Mouse (Mus musculus) stomach, embryonic 16.5 days (tissue): Measurements from ENCODE around the gene Rnf186. TPM values are rescaled to one million over a fixed set of nuclear protein-coding genes. Genes with fewer than 3 reads are reported as not detected.

Experiments
- ATAC-seq: fragments of 200-750 bp; cut with Nextera tagmentation; 2 replicates; pipeline ENCODE4 v1.8.0; 2017; ENCODE audit warnings: moderate number of reproducible peaks, moderate TSS enrichment; ENCODE audit not compliant: insufficient read depth, low FRiP score
- H3K27ac ChIP-seq: fragments of 300-500 bp; sonication (generic); 2 replicates; pipeline ENCODE4 v1.5.1; 2014; ENCODE audit warnings: low read length
- H3K27me3 ChIP-seq: fragments of 300-500 bp; sonication (generic); 2 replicates; pipeline ENCODE4 v1.6.1; 2014; ENCODE audit warnings: low read length, control low read depth, mixed read lengths; ENCODE audit not compliant: control insufficient read depth, insufficient read depth
- H3K36me3 ChIP-seq: fragments of 300-500 bp; sonication (generic); 2 replicates; pipeline ENCODE4 v1.6.1; 2014; ENCODE audit warnings: low read length; ENCODE audit not compliant: control insufficient read depth, insufficient read depth
- H3K4me1 ChIP-seq: fragments of 300-500 bp; sonication (generic); 2 replicates; pipeline ENCODE4 v1.6.1; 2014; ENCODE audit warnings: low read length, control low read depth, mixed read lengths; ENCODE audit not compliant: control insufficient read depth, insufficient read depth
- H3K4me2 ChIP-seq: fragments of 300-500 bp; sonication (generic); 2 replicates; pipeline ENCODE4 v1.6.1; 2014; ENCODE audit warnings: low read depth, low read length, mixed read lengths
- H3K4me3 ChIP-seq: fragments of 300-500 bp; sonication (generic); replicated peaks from 2 replicates; pipeline ENCODE4 v1.5.1; 2014; ENCODE audit warnings: mild to moderate bottlenecking, low read length
- H3K9ac ChIP-seq: fragments of 300-500 bp; sonication (generic); 2 replicates; pipeline ENCODE4 v1.6.1; 2014; ENCODE audit warnings: low read length
- H3K9me3 ChIP-seq: fragments of 300-500 bp; sonication (generic); replicated peaks from 2 replicates; pipeline ENCODE4 v1.6.1; 2016; ENCODE audit warnings: low read length, control low read depth; ENCODE audit not compliant: control insufficient read depth
- WGBS: fragments of 180-500 bp; shearing (Covaris S2); extraction: QIAGEN DNeasy Blood & Tissue Kit; methylation state at CpG from one replicate; pipeline ENCODE4 v1.1.7; 2014; 5-methylcytosine and 5-hydroxymethylcytosine counted together
- polyA plus RNA-seq: library from polyadenylated mRNA; unstranded; fragments of >200 nt; fragmentation: Nextera tagmentation; extraction: Ambion mirVana; gene quantifications from 2 replicates; pipeline ENCODE4 v1.2.1, GENCODE M21; 2015

Rnf186 gene
- polyA plus RNA-seq, 1 experiment from 2014 or later, result 19.3 TPM

DNA sequence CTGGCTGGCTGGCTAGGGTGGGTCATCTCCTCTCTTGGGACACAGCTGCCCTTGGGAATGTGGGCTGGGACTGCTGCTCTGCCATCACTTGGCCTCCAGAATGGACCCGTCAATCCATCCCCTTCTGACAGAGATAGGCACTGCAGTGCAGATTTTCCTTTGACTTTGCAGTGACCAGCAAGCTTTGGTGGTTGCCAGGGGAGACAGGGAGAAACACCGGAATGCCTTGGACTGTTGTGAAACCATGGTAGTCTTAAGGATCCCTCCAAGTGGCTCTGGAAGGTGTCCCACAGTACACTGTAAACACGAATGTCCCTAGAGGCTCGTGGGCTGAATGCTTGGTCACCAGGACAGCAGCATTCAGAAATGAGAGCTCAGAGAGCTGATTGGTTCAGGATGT, 27.4 kb upstream of the Rnf186 start:
- Histone ChIP-seq H3K36me3 (no peaks in the 10 kb centered on the region), H3K4me3 (no peak overlapping the region), H3K27ac (0 out of 2 replicates have a peak overlapping the region, but pooled peaks have one; percentile 13), H3K27me3 (no peaks in the 10 kb centered on the region), H3K4me2 (no peak overlapping the region), H3K9ac (no peak overlapping the region), H3K9me3 (no peaks in the 10 kb centered on the region), H3K4me1 (peaks cover 20% of the 10 kb centered on the region)
- 55% methylated on average over 4 of the region's 4 CpGs for WGBS
- no peak for ATAC-seq

DNA sequence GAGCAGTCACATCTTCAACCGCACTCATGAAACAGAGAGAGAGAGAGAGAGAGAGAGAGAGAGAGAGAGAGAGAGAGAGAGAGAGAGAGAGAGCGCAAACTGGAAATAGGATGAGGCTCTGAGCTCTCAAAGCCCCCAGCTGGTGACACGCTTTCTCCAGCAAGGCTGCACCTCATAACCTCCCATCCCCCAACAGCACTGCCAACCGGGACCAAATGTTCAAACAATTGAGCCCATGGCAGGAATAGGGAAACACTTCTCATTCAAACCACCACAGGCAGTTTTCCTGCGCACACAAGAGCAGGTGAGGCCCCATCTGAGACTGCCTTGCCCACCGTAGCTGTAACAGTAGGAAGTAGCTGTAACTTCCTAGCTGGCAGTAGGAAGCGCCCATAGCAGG, 25.5 kb upstream of the Rnf186 start:
- ATAC-seq, result no peak
- no peaks in the 10 kb centered on the region for H3K36me3 ChIP-seq
- no peaks in the 10 kb centered on the region for H3K9me3 ChIP-seq
- 28% methylated on average over 7 of the region's 7 CpGs for WGBS
- no peak overlapping the region for H3K4me3 ChIP-seq
- H3K27me3 ChIP-seq, result no peaks in the 10 kb centered on the region
- H3K4me1 ChIP-seq, result peaks cover 20% of the 10 kb centered on the region
- peak overlapping the region; percentile 86 for H3K27ac ChIP-seq
- H3K9ac ChIP-seq, result no peak overlapping the region; the same call in 1 of the 2 replicates
- H3K4me2 ChIP-seq, result 0 out of 2 replicates have a peak overlapping the region, but pooled peaks have one; percentile 6

DNA sequence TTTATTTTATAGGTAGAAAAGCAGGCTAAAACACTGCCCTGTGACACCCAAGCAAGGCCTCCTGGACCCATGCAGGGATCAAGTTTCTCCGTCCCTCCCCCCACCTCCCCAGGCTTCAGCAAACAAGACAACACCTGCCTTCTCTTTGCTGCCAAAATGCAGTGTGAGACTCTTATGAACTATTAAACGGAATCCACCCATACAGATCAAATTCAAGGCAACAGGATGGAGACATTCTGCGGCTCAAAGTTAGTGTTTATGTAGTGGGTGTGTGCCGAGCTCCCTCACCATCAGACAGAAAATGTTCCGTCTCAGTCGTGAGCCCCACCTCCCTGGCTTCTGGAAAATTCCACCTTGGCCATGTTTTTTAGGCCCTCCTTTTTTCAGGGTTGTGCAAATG, 24.9 kb upstream of the Rnf186 start:
- 0 out of 2 replicates have a peak overlapping the region, but pooled peaks have one; percentile 6 for H3K4me2 ChIP-seq
- ATAC-seq, result no peak; the same call in 1 of the 2 replicates
- H3K27ac ChIP-seq, result peak overlapping the region; percentile 86
- H3K4me1 ChIP-seq, result peaks cover 20% of the 10 kb centered on the region
- no peaks in the 10 kb centered on the region for H3K9me3 ChIP-seq
- no peaks in the 10 kb centered on the region for H3K36me3 ChIP-seq
- no peaks in the 10 kb centered on the region for H3K27me3 ChIP-seq
- H3K9ac ChIP-seq, result no peak overlapping the region
- no peak overlapping the region for H3K4me3 ChIP-seq
- WGBS, result 24% methylated on average over 6 of the region's 6 CpGs

DNA sequence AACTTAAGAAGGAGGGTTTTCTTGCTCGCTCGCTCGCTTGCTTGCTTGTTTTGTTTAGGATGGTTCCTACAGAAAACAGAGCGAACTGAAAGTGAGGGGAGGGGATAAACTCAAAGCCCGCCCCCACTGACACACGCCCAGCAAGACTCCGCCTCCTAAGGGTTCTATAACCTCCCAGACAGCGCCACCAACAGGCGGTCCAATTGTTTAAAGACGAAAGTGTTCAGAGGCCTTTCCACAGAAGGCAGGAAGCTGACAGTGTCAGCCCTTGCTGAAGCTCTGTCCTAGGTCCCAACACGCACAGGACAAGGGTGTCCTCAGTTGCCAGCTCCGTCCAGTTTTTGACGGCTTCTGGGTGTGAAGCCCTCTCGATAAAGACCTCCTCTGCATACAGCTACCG, 23.2 kb upstream of the Rnf186 start:
- WGBS, result 32% methylated on average over 15 of the region's 15 CpGs
- Histone ChIP-seq H3K4me2 (peak overlapping the region; percentile 33), H3K36me3 (no peaks in the 10 kb centered on the region), H3K9me3 (no peaks in the 10 kb centered on the region), H3K27me3 (no peaks in the 10 kb centered on the region), H3K9ac (no peak overlapping the region; the same call in 1 of the 2 replicates), H3K4me3 (peak overlapping the region; percentile 38), H3K4me1 (peaks cover 13% of the 10 kb centered on the region; the same call in 1 of the 2 replicates), H3K27ac (no peak overlapping the region)
- ATAC-seq, result peak; percentile 29; the same call in 1 of the 2 replicates

DNA sequence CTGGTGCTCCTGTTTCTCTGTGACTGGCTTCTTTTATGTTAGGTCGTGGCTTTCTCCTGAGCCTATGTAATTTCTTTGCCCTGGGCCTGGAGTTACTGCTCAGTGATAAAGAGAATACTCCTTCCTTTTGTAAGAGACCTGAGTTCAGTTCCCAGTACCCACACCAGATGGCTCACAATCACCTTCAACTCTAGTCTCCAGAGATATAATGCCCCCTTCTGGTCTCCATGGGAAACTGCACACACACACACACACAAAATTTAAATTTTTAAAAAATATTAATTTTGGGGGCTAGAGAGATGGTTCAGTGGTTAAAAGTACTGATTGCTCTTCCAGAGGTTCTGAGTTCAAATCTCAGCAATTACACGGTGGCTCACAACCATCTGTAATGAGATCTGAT, 18.7 kb upstream of the Rnf186 start:
- Histone ChIP-seq H3K9ac (no peak overlapping the region), H3K4me2 (no peak overlapping the region), H3K4me1 (no peaks in the 10 kb centered on the region), H3K27me3 (no peaks in the 10 kb centered on the region), H3K9me3 (no peaks in the 10 kb centered on the region), H3K4me3 (no peak overlapping the region), H3K27ac (no peak overlapping the region), H3K36me3 (no peaks in the 10 kb centered on the region)
- 88% methylated on average over 2 of the region's 2 CpGs for WGBS
- ATAC-seq, result no peak

DNA sequence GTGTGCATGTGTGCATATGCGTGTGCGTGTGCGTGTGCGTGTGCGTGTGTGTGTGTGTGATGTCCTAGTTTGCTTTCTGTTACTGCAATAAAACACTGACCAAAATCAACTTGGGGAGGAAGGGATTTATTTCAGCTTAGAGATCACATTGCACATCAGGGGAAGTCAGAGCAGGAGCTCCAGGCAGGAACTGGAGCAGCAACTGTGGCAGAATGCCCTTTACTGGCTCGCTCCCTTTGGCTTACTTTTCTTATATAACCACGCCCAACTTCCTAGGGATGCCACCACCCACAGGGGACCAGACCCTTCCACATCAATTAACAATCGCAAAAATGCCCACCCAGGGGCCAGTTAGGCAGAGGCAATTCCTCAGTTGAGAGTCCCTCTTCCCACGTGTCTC, 8.3 kb upstream of the Rnf186 start:
- H3K27me3 ChIP-seq, result no peaks in the 10 kb centered on the region
- H3K4me2 ChIP-seq, result no peak overlapping the region
- H3K4me1 ChIP-seq, result no peaks in the 10 kb centered on the region
- no peaks in the 10 kb centered on the region for H3K9me3 ChIP-seq
- 87% methylated on average over 9 of the region's 9 CpGs for WGBS
- no peak overlapping the region for H3K9ac ChIP-seq
- no peak overlapping the region for H3K4me3 ChIP-seq
- no peak overlapping the region for H3K27ac ChIP-seq
- no peaks in the 10 kb centered on the region for H3K36me3 ChIP-seq
- no peak for ATAC-seq

DNA sequence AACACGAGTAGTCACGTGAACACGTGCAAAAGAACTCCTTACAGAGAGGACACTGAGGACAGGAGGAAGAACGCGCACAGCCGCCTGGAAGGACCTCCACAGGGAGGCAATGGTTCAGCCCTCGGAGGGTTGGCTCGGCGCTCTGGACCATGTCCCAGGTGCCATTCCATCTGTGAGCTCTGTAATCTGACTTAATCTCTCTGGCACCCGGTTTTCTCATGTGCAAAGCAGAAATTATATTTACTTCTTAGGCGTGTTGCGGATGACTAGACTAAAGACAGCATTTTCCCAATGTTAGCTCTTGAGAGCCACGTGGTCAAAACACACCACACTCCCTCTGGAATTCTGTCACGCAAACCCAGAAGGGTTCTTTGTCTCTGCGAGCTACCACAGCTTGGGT, 7.8 kb upstream of the Rnf186 start:
- H3K27ac ChIP-seq, result no peak overlapping the region

DNA sequence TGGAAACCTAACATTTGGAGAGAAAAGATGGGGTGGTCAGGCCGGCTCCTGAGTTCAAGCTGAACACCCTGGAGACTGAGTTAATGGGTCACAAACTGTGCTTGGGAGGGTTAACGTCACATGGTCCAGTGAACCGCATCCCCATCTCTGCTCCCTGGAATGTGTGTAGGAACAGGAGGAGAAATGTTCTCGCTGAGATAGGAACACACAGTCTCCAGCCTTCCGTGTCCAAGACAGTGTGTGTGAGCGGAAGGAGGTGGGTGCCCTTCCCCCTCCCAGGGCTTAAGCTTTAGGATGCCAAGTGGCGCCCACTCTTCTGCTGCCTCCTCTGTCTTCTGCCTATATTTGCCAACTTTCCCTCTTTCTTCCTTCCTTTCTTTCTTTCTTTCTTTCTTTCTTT, 7.0 kb upstream of the Rnf186 start:
- H3K9ac ChIP-seq, result no peak overlapping the region
- 77% methylated on average over 7 of the region's 7 CpGs for WGBS
- no peak overlapping the region for H3K4me2 ChIP-seq
- H3K4me3 ChIP-seq, result no peak overlapping the region
- no peaks in the 10 kb centered on the region for H3K36me3 ChIP-seq
- H3K4me1 ChIP-seq, result no peaks in the 10 kb centered on the region
- H3K27me3 ChIP-seq, result no peaks in the 10 kb centered on the region
- no peak overlapping the region for H3K27ac ChIP-seq
- no peaks in the 10 kb centered on the region for H3K9me3 ChIP-seq
- no peak for ATAC-seq

More for the DNA sequence above, 7.8 kb upstream of the Rnf186 start:
- Histone ChIP-seq H3K4me1 (no peaks in the 10 kb centered on the region), H3K27me3 (no peaks in the 10 kb centered on the region), H3K36me3 (no peaks in the 10 kb centered on the region), H3K9me3 (no peaks in the 10 kb centered on the region), H3K4me3 (no peak overlapping the region), H3K4me2 (no peak overlapping the region), H3K9ac (no peak overlapping the region)
- WGBS, result 67% methylated on average over 15 of the region's 15 CpGs
- ATAC-seq, result no peak

DNA sequence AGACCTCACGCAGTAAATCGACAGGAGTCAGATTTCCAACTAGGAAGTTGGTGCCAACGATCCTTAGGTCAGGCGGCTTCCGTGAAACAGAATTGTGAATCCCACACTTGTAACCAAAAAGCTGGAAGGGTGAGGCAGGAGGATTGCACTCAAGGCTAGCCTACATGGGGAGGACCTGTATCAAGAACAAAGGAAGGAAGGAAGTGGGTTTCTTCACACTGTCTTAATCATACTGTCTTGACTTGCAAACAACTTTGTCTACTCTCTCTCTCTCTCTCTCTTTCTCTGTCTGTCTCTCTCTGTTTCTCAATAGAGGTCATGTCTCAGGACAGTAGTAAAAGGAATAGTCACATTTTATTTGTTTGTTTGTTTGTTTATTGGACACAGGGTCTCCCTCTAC, 4.2 kb upstream of the Rnf186 start:
- H3K27me3 ChIP-seq, result no peaks in the 10 kb centered on the region
- ATAC-seq, result no peak
- WGBS, result 78% methylated on average over 5 of the region's 5 CpGs
- H3K9ac ChIP-seq, result no peak overlapping the region
- 0 out of 2 replicates have a peak, but pooled peaks cover 5% of the 10 kb centered on the region for H3K4me1 ChIP-seq
- H3K36me3 ChIP-seq, result no peaks in the 10 kb centered on the region
- no peaks in the 10 kb centered on the region for H3K9me3 ChIP-seq
- H3K27ac ChIP-seq, result no peak overlapping the region
- H3K4me3 ChIP-seq, result no peak overlapping the region
- H3K4me2 ChIP-seq, result no peak overlapping the region
